In the genomic region with DNA sequence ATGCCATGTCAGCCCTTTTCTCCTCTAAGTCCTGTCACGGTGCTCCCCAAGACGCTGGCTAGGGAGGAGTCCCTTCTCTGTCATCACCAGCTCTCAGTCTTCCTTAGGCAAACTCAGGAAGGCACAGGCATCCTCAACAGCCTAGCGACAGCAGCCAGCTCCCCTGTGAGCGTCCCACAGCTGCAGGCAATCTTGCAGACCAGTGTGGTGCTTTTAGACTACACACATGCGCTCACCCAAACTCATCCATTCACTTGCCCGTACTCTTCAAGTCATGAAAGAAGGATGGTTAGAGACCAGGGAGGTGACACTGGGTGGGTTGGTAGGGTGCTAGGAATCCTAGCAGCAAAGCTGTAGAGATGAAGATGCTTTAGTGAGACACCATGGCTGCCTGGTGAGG, we compare ENCODE assay signal across 1 mouse cellular context.
TF ChIP-seq lines count a peak whose summit lies in the region.

No protein-coding gene starts in this region.

TF ChIP-seq in myocyte, 11 proteins besides CTCF, POLR2A, EP300 and RAD21:
- no peak for TF ChIP-seq TCF12 (IDR thresholded peaks at IDR 0.05; ENCODE audit: insufficient read depth, poor library complexity, severe bottlenecking)
- no peak for TF ChIP-seq MAX (IDR thresholded peaks at IDR 0.05; ENCODE audit: low read depth)
- no peak for TF ChIP-seq MYOG (IDR thresholded peaks at IDR 0.05; ENCODE audit: control insufficient read depth in 1 of 3, insufficient read depth in 1 of 3, insufficient read length in 2 of 3, low read depth in 2 of 3)
- TF ChIP-seq REST (IDR thresholded peaks at IDR 0.05; ENCODE audit: insufficient read depth, insufficient read length), result no peak
- TF ChIP-seq USF1 (IDR thresholded peaks at IDR 0.05; ENCODE audit: low read depth), result no peak
- TF ChIP-seq POLR2AphosphoS2 (IDR thresholded peaks at IDR 0.05; ENCODE audit: insufficient read length, low read depth), result peak; percentile 98
